Mouse (Mus musculus) forebrain, postnatal 0 days (tissue): ENCODE measurements around the gene Guca2b. TPM values are rescaled to one million over a fixed set of nuclear protein-coding genes. Genes with fewer than 3 reads are reported as not detected.

Source experiments
- ATAC-seq: fragments of 200-750 bp; cut with Nextera tagmentation; 2 replicates; pipeline ENCODE4 v1.8.0; 2017; ENCODE audit warnings: mild to moderate bottlenecking, moderate library complexity
- DNase-seq: peaks from one replicate; pipeline ENCODE4 v3.0.0-alpha.2; 2015
- H3K27ac ChIP-seq: fragments of 300-500 bp; sonication (generic); 2 replicates; pipeline ENCODE4 v1.5.1; 2014; ENCODE audit warnings: low read depth, mild to moderate bottlenecking, antibody characterized with exemption, low read length, moderate library complexity, mixed read lengths
- H3K27me3 ChIP-seq: fragments of 300-500 bp; sonication (generic); 2 replicates; pipeline ENCODE4 v1.6.1; 2014; ENCODE audit warnings: mild to moderate bottlenecking, low read length, mixed read lengths; ENCODE audit not compliant: insufficient read depth
- H3K36me3 ChIP-seq: fragments of 300-500 bp; sonication (generic); 2 replicates; pipeline ENCODE4 v1.6.1; 2014; ENCODE audit warnings: mild to moderate bottlenecking, moderate library complexity; ENCODE audit not compliant: insufficient read depth
- H3K4me1 ChIP-seq: fragments of 300-500 bp; sonication (generic); 2 replicates; pipeline ENCODE4 v1.6.1; 2014; ENCODE audit warnings: antibody characterized with exemption; ENCODE audit not compliant: insufficient read depth
- H3K4me2 ChIP-seq: fragments of 300-500 bp; sonication (generic); 2 replicates; pipeline ENCODE4 v1.6.1; 2014; ENCODE audit warnings: low read depth, mild to moderate bottlenecking, moderate library complexity
- H3K4me3 ChIP-seq: fragments of 300-500 bp; sonication (generic); 2 replicates; pipeline ENCODE4 v1.5.1; 2014; ENCODE audit warnings: low read depth, low read length, mixed read lengths
- H3K9ac ChIP-seq: fragments of 300-500 bp; sonication (generic); 2 replicates; pipeline ENCODE4 v1.6.1; 2014; ENCODE audit warnings: mild to moderate bottlenecking
- H3K9me3 ChIP-seq: fragments of 300-500 bp; sonication (generic); 2 replicates; pipeline ENCODE4 v1.6.1; 2016; ENCODE audit warnings: low read length
- CTCF ChIP-seq: sonication (generic); IDR thresholded peaks from 2 replicates; pipeline ENCODE4 v1.5.1; 2016; ENCODE audit warnings: antibody characterized with exemption, control low read depth, low read depth
- WGBS: fragments of 180-500 bp; shearing (Covaris S2); extraction: QIAGEN DNeasy Blood & Tissue Kit; methylation state at CpG from one replicate; pipeline ENCODE4 v1.1.7; 2014; 5-methylcytosine and 5-hydroxymethylcytosine counted together
- polyA plus RNA-seq: library from polyadenylated mRNA; unstranded; fragments of >200 nt; fragmentation: Nextera tagmentation; extraction: Ambion mirVana; gene quantifications from 2 replicates; pipeline ENCODE4 v1.2.1, GENCODE M21; 2015
- total RNA-seq: library from RNA; depleted of rRNA; stranded (reverse); fragments of >200 nt; gene quantifications from 2 replicates; pipeline ENCODE4 v1.2.3, GENCODE M21; 2014

Gene Guca2b
- total and polyA plus RNA-seq, 2 experiments from 2014 or later = not detected

- TF ChIP-seq CTCF = no peak
- DNase-seq = no peak
Observed at GRCm38 (mm10) chr4:119636731-119637130, 22.0 kb downstream of the Guca2b start.

GRCm38 (mm10) chr4:119635686-119636085 lies 23.1 kb downstream of the Guca2b start:
- H3K9me3 ChIP-seq = no peaks in the 10 kb centered on the region
- no peak overlapping the region for H3K9ac ChIP-seq
- no peak overlapping the region for H3K27ac ChIP-seq
- H3K27me3 ChIP-seq = no peaks in the 10 kb centered on the region
- ATAC-seq (no peak), DNase-seq (no peak)
- no peak overlapping the region for H3K4me2 ChIP-seq
- TF ChIP-seq CTCF = no peak
- no peaks in the 10 kb centered on the region for H3K36me3 ChIP-seq
- no peaks in the 10 kb centered on the region; the same call in 1 of the 2 replicates for H3K4me1 ChIP-seq
- H3K4me3 ChIP-seq = no peak overlapping the region
- WGBS = 89% methylated on average over 8 of the region's 8 CpGs

More at GRCm38 (mm10) chr4:119636731-119637130, 22.0 kb downstream of the Guca2b start:
- H3K4me2 ChIP-seq = no peak overlapping the region
- H3K27me3 ChIP-seq = no peaks in the 10 kb centered on the region
- no peaks in the 10 kb centered on the region for H3K36me3 ChIP-seq
- no peak overlapping the region for H3K9ac ChIP-seq
- H3K4me1 ChIP-seq = no peaks in the 10 kb centered on the region; the same call in 1 of the 2 replicates
- ATAC-seq = no peak
- no peak overlapping the region for H3K4me3 ChIP-seq
- no peaks in the 10 kb centered on the region for H3K9me3 ChIP-seq
- WGBS = 86% methylated on average over 7 of the region's 7 CpGs
- no peak overlapping the region for H3K27ac ChIP-seq

- no peaks in the 10 kb centered on the region for H3K27me3 ChIP-seq
- peak; percentile 22; the same call in 1 of the 2 replicates for TF ChIP-seq CTCF
- DNase-seq (no peak), ATAC-seq (no peak)
- 61% methylated on average over 6 of the region's 6 CpGs for WGBS
- H3K4me3 ChIP-seq = no peak overlapping the region
- H3K4me1 ChIP-seq = no peaks in the 10 kb centered on the region; the same call in 1 of the 2 replicates
- no peak overlapping the region for H3K4me2 ChIP-seq
- no peak overlapping the region for H3K9ac ChIP-seq
- peaks cover 2% of the 10 kb centered on the region; the same call in 1 of the 2 replicates for H3K36me3 ChIP-seq
- H3K9me3 ChIP-seq = no peaks in the 10 kb centered on the region
- H3K27ac ChIP-seq = no peak overlapping the region
Observed at GRCm38 (mm10) chr4:119634908-119635660, 23.7 kb downstream of the Guca2b start.

- Histone ChIP-seq H3K9ac (no peak overlapping the region), H3K4me3 (no peak overlapping the region), H3K4me1 (no peaks in the 10 kb centered on the region; the same call in 1 of the 2 replicates), H3K4me2 (no peak overlapping the region), H3K36me3 (peaks cover 11% of the 10 kb centered on the region), H3K27me3 (no peaks in the 10 kb centered on the region), H3K9me3 (no peaks in the 10 kb centered on the region), H3K27ac (no peak overlapping the region)
- WGBS = 81% methylated on average over 3 of the region's 3 CpGs
- no peak for ATAC-seq
- no peak for DNase-seq
- TF ChIP-seq CTCF = no peak
Observed at GRCm38 (mm10) chr4:119633948-119634347, 24.8 kb downstream of the Guca2b start.

- H3K36me3 ChIP-seq = peaks cover 11% of the 10 kb centered on the region
- TF ChIP-seq CTCF = no peak
- H3K4me2 ChIP-seq = no peak overlapping the region
- 29% methylated on average over 7 of the region's 7 CpGs for WGBS
- ATAC-seq = 0 out of 2 replicates have a peak, but pooled peaks have one; percentile 7
- H3K27ac ChIP-seq = no peak overlapping the region
- no peak overlapping the region for H3K9ac ChIP-seq
- no peaks in the 10 kb centered on the region for H3K27me3 ChIP-seq
- H3K4me3 ChIP-seq = no peak overlapping the region
- DNase-seq = no peak
- H3K9me3 ChIP-seq = no peaks in the 10 kb centered on the region
- H3K4me1 ChIP-seq = no peaks in the 10 kb centered on the region; the same call in 1 of the 2 replicates
Observed at GRCm38 (mm10) chr4:119633342-119633741, 25.4 kb downstream of the Guca2b start.

- Histone ChIP-seq H3K4me3 (no peak overlapping the region), H3K4me1 (no peaks in the 10 kb centered on the region; the same call in 1 of the 2 replicates), H3K9me3 (no peaks in the 10 kb centered on the region), H3K4me2 (no peak overlapping the region), H3K9ac (no peak overlapping the region), H3K27me3 (no peaks in the 10 kb centered on the region), H3K36me3 (peaks cover 11% of the 10 kb centered on the region), H3K27ac (no peak overlapping the region)
- 61% methylated on average over 7 of the region's 7 CpGs for WGBS
- TF ChIP-seq CTCF = no peak
- DNase-seq = no peak
- no peak for ATAC-seq
Observed at GRCm38 (mm10) chr4:119632721-119633120, 26.0 kb downstream of the Guca2b start.
